Mouse (Mus musculus) small intestine, adult 2 months (tissue): ENCODE results near the gene Nkx2-3.

Experiments used
- CTCF ChIP-seq: fragments of 200-500 bp; IDR thresholded peaks from 2 replicates; pipeline ENCODE4 v1.5.1; 2012; ENCODE audit warnings: low read depth, mild to moderate bottlenecking, control low read depth, inconsistent platforms, low read length, moderate library complexity, mixed read lengths; ENCODE audit not compliant: insufficient replicate concordance, insufficient read length; ENCODE audit errors: extremely low read depth
- POLR2A ChIP-seq: fragments of 200-500 bp; IDR thresholded peaks from 2 replicates; pipeline ENCODE4 v1.6.1; 2012; ENCODE audit warnings: low read depth, mild to moderate bottlenecking, control low read depth, inconsistent platforms, low read length, moderate library complexity

GRCm38 (mm10) chr19:43618505-43619030 is 6.4 kb downstream of the Nkx2-3 start:
- TF ChIP-seq CTCF, result no peak
- no peak; the same call in 1 of the 2 replicates for TF ChIP-seq POLR2A
